Mouse (Mus musculus): ENCODE results near the gene Endod1.

DNA sequence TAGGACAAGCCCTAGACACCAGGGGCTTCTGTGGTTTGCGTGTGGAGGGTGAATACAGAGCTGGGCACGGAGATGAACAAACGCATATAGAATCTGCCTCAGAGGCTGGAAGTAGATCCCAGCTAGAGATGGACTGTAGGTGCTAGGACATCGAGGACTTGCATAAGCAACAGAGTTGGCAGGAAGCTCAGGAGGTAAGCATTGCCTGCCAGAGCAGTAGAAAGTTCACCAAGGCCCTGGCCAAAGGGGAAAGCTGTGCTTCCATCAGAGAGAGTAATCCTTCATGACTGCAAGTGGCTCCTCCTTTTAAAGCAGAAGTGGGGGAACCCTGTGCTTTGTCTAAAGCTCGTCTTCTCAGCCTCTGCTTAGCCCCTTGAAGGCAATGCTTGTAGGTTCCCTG lies 31.9 kb downstream of the Endod1 start:
- TF ChIP-seq CTCF (IDR thresholded peaks at IDR 0.05; ENCODE audit: borderline replicate concordance, insufficient read depth, low read length) (no peak), POLR2A (IDR thresholded peaks at IDR 0.05; ENCODE audit: low read depth, low read length) (no peak)
